Mouse (Mus musculus) C2C12 (cell line): ENCODE measurements around the gene Mrpl57.

Experiments used
- CEBPB ChIP-seq: IDR thresholded peaks from one replicate; pipeline ENCODE4 v1.6.1; 2011; ENCODE audit warnings: low read depth, mild to moderate bottlenecking, control low read depth, moderate library complexity
- CTCF ChIP-seq: IDR thresholded peaks from one replicate; pipeline ENCODE4 v1.5.1; 2011; ENCODE audit not compliant: control insufficient read depth, insufficient read depth, insufficient read length
- MAX ChIP-seq: IDR thresholded peaks from one replicate; pipeline ENCODE4 v1.6.1; 2011; ENCODE audit warnings: mild to moderate bottlenecking, control low read depth
- MYOD1 ChIP-seq: IDR thresholded peaks from one replicate; pipeline ENCODE4 v1.6.1; 2011; ENCODE audit warnings: low read depth; ENCODE audit not compliant: control insufficient read depth, insufficient read length
- MYOG ChIP-seq: IDR thresholded peaks from one replicate; pipeline ENCODE4 v1.6.1; 2011; ENCODE audit not compliant: control insufficient read depth, insufficient read length; ENCODE audit errors: extremely low read depth
- USF1 ChIP-seq: IDR thresholded peaks from one replicate; pipeline ENCODE4 v1.6.1; 2011; ENCODE audit warnings: low read depth, mild to moderate bottlenecking, control low read depth, moderate library complexity

- TF ChIP-seq CTCF (no peak), CEBPB (no peak), USF1 (no peak), MYOG (no peak), MAX (no peak), MYOD1 (no peak)
Measured at GRCm38 (mm10) chr14:57835157-57835556, 9.1 kb downstream of the Mrpl57 start.
